Mouse (Mus musculus): Measurements from ENCODE around the gene Kctd18.

GRCm38 (mm10) chr1:58027707-58028106 lies 9.0 kb upstream of the Kctd18 start:
- TF ChIP-seq CHD2 (IDR thresholded peaks at IDR 0.05; ENCODE audit: low read length) (no peak), CHD1 (IDR thresholded peaks at IDR 0.05; ENCODE audit: low read depth, low read length) (no peak), CTCF (conservative IDR thresholded peaks at IDR 0.05 in 1 of 2, IDR thresholded peaks at IDR 0.05 in 1 of 2; ENCODE audit: low read depth in 2 of 2, low read length in 2 of 2) (no peak), JUND (conservative IDR thresholded peaks at IDR 0.05; ENCODE audit: low read depth, low read length) (no peak), POLR2A (IDR thresholded peaks at IDR 0.05; ENCODE audit: low read depth, low read length) (no peak), JUN (IDR thresholded peaks at IDR 0.05; ENCODE audit: insufficient read depth, low read depth, low read length) (no peak)
